Mouse (Mus musculus) intestine, embryonic 16.5 days (tissue): Measurements from ENCODE around the gene Rasgrp1. TPM values are rescaled to one million over a fixed set of nuclear protein-coding genes. Genes with fewer than 3 reads are reported as not detected.

Experiments
- polyA plus RNA-seq: library from polyadenylated mRNA; unstranded; fragments of >200 nt; fragmentation: Nextera tagmentation; extraction: Ambion mirVana; gene quantifications from 2 replicates; pipeline ENCODE4 v1.2.1, GENCODE M21; 2015

The Rasgrp1 gene
- polyA plus RNA-seq, 1 experiment from 2014 or later = 0.87 TPM

Other genes starting within 250 kb of the Rasgrp1 start
- 4.6 TPM in 2 replicates for gene Spred1, start 221.6 kb downstream of the Rasgrp1 start, polyA plus RNA-seq
- gene Fam98b, start 93.3 kb downstream of the Rasgrp1 start, polyA plus RNA-seq = 4.8 and 6.6 TPM in 2 replicates